Mouse (Mus musculus): ENCODE measurements around the gene Dnm2. TPM values are rescaled to one million over a fixed set of nuclear protein-coding genes. Genes with fewer than 3 reads are reported as not detected.

The Dnm2 gene
- polyA plus RNA-seq, 1 experiment from 2014 or later = 76.1 TPM

DNA sequence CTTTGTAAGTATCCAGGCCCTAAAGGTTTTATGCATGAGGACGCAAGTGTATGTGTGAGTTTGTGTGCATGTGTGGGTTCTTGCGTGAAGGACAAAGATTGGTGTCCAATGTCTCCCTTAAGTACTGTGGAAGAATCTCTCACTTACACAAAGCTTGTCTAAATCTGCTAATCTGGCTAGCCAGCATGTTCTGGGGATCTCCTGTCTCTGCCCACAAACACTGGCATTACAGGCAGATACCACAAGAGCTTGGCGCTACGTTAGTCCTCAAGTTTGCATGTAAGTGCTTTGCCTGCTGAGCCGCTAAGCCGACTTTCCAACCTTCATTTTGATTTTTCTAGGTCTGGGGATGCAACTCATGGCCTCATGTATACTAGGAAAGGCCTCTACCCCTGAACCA, 12.9 kb downstream of the Dnm2 start:
- ATAC-seq = no peak
- Histone ChIP-seq H3K36me3 (ENCODE audit: control insufficient read depth, insufficient read depth) (no peaks in the 10 kb centered on the region), H3K27ac (ENCODE audit: low read length) (no peak overlapping the region), H3K4me1 (replicated peaks; ENCODE audit: control insufficient read depth, insufficient read depth, low read length) (peaks cover 11% of the 10 kb centered on the region), H3K4me2 (ENCODE audit: low read length) (no peak overlapping the region), H3K9me3 (ENCODE audit: control insufficient read depth, low read length) (no peaks in the 10 kb centered on the region), H3K4me3 (replicated peaks; ENCODE audit: low read length) (no peak overlapping the region), H3K27me3 (replicated peaks; ENCODE audit: control insufficient read depth, insufficient read depth, low read length) (no peaks in the 10 kb centered on the region), H3K9ac (replicated peaks; ENCODE audit: low read depth, low read length) (no peak overlapping the region)
- WGBS = 89% methylated on average over 6 of the region's 6 CpGs

DNA sequence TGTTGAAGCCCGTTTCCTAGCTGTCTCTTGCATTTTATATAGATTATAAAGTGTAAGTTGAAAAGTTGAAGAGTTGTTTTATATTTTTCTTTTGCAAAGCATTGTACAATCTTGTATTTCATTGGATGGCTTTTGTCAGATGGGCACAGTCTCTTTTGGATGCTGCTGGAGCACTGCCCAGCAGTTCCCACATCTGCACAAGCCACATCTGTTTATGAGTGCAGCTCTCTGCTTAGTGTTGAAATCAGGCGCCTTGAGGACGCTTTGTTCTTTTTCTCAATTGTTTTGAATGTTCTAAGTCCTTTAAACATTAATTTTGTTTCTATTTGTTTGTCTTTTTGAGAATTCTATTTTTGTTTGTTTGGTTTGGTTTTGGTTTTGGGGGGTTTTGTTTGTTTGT, 13.5 kb downstream of the Dnm2 start:
- no peaks in the 10 kb centered on the region for H3K36me3 ChIP-seq (ENCODE audit: control insufficient read depth, insufficient read depth)
- ATAC-seq = no peak
- H3K4me1 ChIP-seq (replicated peaks; ENCODE audit: control insufficient read depth, insufficient read depth, low read length) = peaks cover 8% of the 10 kb centered on the region
- 56% methylated on average over 3 of the region's 3 CpGs for WGBS
- no peaks in the 10 kb centered on the region for H3K27me3 ChIP-seq (replicated peaks; ENCODE audit: control insufficient read depth, insufficient read depth, low read length)
- H3K4me3 ChIP-seq (replicated peaks; ENCODE audit: low read length) = no peak overlapping the region
- no peak overlapping the region for H3K27ac ChIP-seq (ENCODE audit: low read length)
- H3K9me3 ChIP-seq (ENCODE audit: control insufficient read depth, low read length) = no peaks in the 10 kb centered on the region
- no peak overlapping the region for H3K9ac ChIP-seq (replicated peaks; ENCODE audit: low read depth, low read length)
- no peak overlapping the region for H3K4me2 ChIP-seq (ENCODE audit: low read length)

DNA sequence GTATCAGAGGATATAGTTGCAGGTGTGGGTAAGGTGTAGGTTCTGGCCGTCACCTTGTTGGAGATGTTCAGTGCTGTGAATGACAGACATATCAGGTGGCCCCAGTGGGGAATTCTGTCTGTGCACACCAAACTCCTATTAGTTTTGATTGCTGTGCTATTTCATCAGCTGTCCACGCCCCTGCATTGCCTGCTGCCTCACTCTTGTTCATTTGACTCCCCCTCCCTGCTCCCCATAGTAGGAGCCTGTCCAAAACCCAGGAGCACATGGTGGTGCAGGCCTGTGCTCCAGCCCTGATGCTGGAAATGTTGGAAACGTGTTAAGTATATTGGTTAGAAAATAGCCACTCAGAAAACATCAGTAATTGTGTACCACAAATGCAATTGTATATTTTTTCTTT, 14.7 kb downstream of the Dnm2 start:
- 76% methylated on average over 3 of the region's 3 CpGs for WGBS
- ATAC-seq = no peak
- H3K27ac ChIP-seq (ENCODE audit: low read length) = no peak overlapping the region
- H3K27me3 ChIP-seq (replicated peaks; ENCODE audit: control insufficient read depth, insufficient read depth, low read length) = no peaks in the 10 kb centered on the region
- H3K9ac ChIP-seq (replicated peaks; ENCODE audit: low read depth, low read length) = no peak overlapping the region
- no peaks in the 10 kb centered on the region for H3K36me3 ChIP-seq (ENCODE audit: control insufficient read depth, insufficient read depth)
- no peak overlapping the region for H3K4me3 ChIP-seq (replicated peaks; ENCODE audit: low read length)
- no peaks in the 10 kb centered on the region for H3K9me3 ChIP-seq (ENCODE audit: control insufficient read depth, low read length)
- H3K4me1 ChIP-seq (replicated peaks; ENCODE audit: control insufficient read depth, insufficient read depth, low read length) = no peaks in the 10 kb centered on the region
- H3K4me2 ChIP-seq (ENCODE audit: low read length) = no peak overlapping the region

DNA sequence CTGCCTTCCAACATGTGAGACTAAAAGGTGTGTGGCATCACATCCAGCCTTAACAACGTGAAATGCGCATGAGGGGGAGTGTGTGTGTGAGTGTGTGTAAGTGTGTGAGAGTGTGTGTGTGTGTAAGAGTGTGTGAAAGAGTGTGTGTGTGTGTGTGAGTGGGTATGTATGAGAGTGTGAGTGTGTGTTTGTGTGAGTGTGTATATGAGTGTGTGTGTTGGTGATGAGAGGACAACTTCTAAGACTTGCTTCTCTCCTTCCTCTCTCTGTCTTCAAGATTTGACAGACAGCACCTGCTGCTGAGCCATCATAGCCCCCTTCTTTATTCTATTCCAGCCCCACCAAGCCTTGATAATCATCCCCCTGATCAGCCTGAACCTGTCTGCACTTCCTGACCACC, 15.2 kb downstream of the Dnm2 start:
- H3K36me3 ChIP-seq (ENCODE audit: control insufficient read depth, insufficient read depth) = no peaks in the 10 kb centered on the region
- H3K4me1 ChIP-seq (replicated peaks; ENCODE audit: control insufficient read depth, insufficient read depth, low read length) = no peaks in the 10 kb centered on the region
- H3K27me3 ChIP-seq (replicated peaks; ENCODE audit: control insufficient read depth, insufficient read depth, low read length) = no peaks in the 10 kb centered on the region
- no peak overlapping the region for H3K27ac ChIP-seq (ENCODE audit: low read length)
- H3K4me3 ChIP-seq (replicated peaks; ENCODE audit: low read length) = no peak overlapping the region
- no peak for ATAC-seq
- no peak overlapping the region for H3K4me2 ChIP-seq (ENCODE audit: low read length)
- H3K9me3 ChIP-seq (ENCODE audit: control insufficient read depth, low read length) = no peaks in the 10 kb centered on the region
- WGBS = 90% methylated on average over 2 of the region's 2 CpGs
- no peak overlapping the region for H3K9ac ChIP-seq (replicated peaks; ENCODE audit: low read depth, low read length)

DNA sequence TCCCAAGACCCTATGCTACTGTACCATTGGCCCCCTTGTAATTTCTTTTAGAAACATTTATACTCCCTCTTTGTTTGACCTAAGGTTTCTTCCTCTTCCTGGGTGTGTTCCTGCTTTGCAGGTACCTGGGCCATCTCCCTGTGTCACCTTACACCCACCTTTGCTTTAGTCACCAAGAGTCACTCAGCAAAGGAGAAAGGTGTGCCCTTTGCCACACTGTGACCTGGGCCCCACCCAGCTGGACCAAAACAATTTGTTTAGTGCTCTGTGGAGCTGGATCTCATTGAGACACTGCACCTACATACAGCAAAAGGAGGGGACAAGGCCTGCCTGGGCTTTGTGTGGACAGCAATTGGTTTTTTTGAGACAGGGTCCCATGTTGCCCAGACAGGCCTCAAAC, 15.7 kb downstream of the Dnm2 start:
- Histone ChIP-seq H3K27me3 (replicated peaks; ENCODE audit: control insufficient read depth, insufficient read depth, low read length) (no peaks in the 10 kb centered on the region), H3K4me1 (replicated peaks; ENCODE audit: control insufficient read depth, insufficient read depth, low read length) (no peaks in the 10 kb centered on the region), H3K36me3 (ENCODE audit: control insufficient read depth, insufficient read depth) (no peaks in the 10 kb centered on the region), H3K4me3 (replicated peaks; ENCODE audit: low read length) (no peak overlapping the region), H3K9me3 (ENCODE audit: control insufficient read depth, low read length) (no peaks in the 10 kb centered on the region), H3K9ac (replicated peaks; ENCODE audit: low read depth, low read length) (no peak overlapping the region), H3K4me2 (ENCODE audit: low read length) (no peak overlapping the region), H3K27ac (ENCODE audit: low read length) (no peak overlapping the region)
- ATAC-seq = no peak

DNA sequence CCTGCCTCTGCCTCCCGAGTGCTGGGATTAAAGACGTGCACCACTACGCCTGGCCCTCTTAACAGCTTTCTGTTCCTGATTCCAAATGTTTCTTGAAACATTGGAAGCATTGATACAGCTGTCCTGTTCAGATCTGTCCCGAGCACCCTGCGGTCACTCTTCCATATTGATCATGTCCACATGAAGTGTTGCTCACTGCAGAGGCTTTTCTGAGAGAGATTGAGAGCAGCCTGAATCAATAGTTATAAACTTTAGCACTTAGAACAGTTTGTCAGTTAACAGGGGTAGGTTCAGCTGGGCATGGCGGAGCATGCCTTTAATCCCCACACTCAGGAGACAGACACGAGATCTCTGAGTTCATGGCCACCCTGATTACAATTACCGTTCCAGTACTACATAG, 19.1 kb downstream of the Dnm2 start:
- Histone ChIP-seq H3K4me1 (replicated peaks; ENCODE audit: control insufficient read depth, insufficient read depth, low read length) (no peaks in the 10 kb centered on the region), H3K9ac (replicated peaks; ENCODE audit: low read depth, low read length) (no peak overlapping the region), H3K36me3 (ENCODE audit: control insufficient read depth, insufficient read depth) (no peaks in the 10 kb centered on the region), H3K4me2 (ENCODE audit: low read length) (no peak overlapping the region), H3K9me3 (ENCODE audit: control insufficient read depth, low read length) (no peaks in the 10 kb centered on the region), H3K4me3 (replicated peaks; ENCODE audit: low read length) (no peak overlapping the region), H3K27ac (ENCODE audit: low read length) (no peak overlapping the region), H3K27me3 (replicated peaks; ENCODE audit: control insufficient read depth, insufficient read depth, low read length) (no peaks in the 10 kb centered on the region)
- no peak for ATAC-seq
- WGBS = 91% methylated on average over 8 of the region's 8 CpGs

DNA sequence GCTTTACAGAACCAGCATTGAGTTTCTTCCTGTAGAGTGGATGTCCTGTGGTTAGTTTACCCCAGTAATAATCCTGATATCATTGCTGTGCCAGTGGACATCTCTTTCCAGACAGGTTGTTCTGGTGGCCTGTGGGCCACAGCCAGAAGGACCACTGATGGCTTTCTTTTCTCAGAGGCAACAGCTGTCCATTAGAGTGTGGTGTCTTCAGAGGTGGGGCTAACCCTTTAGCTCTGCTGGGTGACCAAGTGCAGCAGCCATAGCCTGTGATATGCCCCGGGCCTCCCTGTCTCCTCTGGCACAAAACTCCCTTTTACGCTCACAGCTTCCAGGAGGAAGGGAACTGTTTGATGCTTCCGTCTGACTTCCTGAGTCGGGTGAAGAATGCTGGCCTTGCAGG, 19.9 kb downstream of the Dnm2 start:
- no peak for ATAC-seq
- 97% methylated on average over 4 of the region's 4 CpGs for WGBS

DNA sequence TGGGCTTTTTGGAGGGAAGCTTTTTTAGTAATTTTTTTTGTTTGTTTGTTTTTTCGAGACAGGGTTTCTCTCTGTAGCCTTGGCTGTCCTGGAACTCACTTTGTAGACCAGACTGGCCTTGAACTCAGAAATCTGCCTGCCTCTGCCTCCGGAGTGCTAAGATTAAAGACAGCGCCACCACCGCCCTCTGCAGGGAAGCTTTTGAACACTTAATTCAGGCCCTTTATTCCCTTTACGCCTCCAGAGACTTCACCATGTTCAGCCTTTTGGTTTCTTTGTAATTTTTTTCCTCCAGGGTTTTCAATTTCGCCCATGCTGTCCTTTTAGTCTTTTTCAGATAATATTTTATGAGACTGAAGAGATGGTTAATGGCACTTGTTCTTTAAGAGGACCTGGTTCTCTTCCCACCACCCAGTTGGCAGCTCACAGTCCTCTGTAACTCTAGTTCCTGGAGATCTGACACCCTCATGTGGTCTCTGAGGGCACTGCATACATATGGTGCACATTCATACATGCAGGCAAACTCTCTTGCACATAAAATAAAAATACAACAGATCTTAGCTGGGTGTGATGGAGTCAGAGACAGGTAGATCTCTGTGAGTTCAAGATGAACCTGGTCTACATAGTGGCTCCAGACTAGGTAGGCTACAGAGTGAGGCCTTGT, 20.5 kb downstream of the Dnm2 start:
- ATAC-seq = no peak
- Histone ChIP-seq H3K36me3 (ENCODE audit: control insufficient read depth, insufficient read depth) (no peaks in the 10 kb centered on the region), H3K27ac (ENCODE audit: low read length) (no peak overlapping the region), H3K4me2 (ENCODE audit: low read length) (no peak overlapping the region), H3K4me1 (replicated peaks; ENCODE audit: control insufficient read depth, insufficient read depth, low read length) (no peaks in the 10 kb centered on the region), H3K9me3 (ENCODE audit: control insufficient read depth, low read length) (no peaks in the 10 kb centered on the region), H3K9ac (replicated peaks; ENCODE audit: low read depth, low read length) (no peak overlapping the region), H3K27me3 (replicated peaks; ENCODE audit: control insufficient read depth, insufficient read depth, low read length) (no peaks in the 10 kb centered on the region), H3K4me3 (replicated peaks; ENCODE audit: low read length) (no peak overlapping the region)
- 94% methylated on average over 6 of the region's 6 CpGs for WGBS

More for the DNA sequence above, 19.9 kb downstream of the Dnm2 start:
- Histone ChIP-seq H3K36me3 (ENCODE audit: control insufficient read depth, insufficient read depth) (no peaks in the 10 kb centered on the region), H3K4me2 (ENCODE audit: low read length) (no peak overlapping the region), H3K9me3 (ENCODE audit: control insufficient read depth, low read length) (no peaks in the 10 kb centered on the region), H3K4me3 (replicated peaks; ENCODE audit: low read length) (no peak overlapping the region), H3K27me3 (replicated peaks; ENCODE audit: control insufficient read depth, insufficient read depth, low read length) (no peaks in the 10 kb centered on the region), H3K9ac (replicated peaks; ENCODE audit: low read depth, low read length) (no peak overlapping the region), H3K27ac (ENCODE audit: low read length) (no peak overlapping the region), H3K4me1 (replicated peaks; ENCODE audit: control insufficient read depth, insufficient read depth, low read length) (no peaks in the 10 kb centered on the region)

DNA sequence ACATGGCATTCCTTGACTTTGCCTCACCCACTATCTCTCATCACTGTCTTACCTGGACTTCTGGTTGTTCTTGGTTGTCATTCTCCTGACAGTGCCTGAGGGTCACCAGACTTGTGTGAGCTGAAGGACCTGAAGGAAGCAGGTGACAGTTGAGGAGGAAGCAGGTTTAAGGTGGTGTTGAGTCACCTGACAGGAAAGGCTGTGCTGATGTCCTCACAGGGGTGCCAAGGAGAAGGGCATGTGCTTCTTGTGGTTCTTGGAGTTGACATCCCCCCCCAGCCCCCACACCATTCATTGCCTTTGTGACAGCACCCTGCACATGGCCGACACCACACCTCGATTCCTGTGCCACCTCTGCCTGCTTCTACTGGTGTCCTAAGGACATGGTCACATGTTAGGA, 23.1 kb downstream of the Dnm2 start:
- Histone ChIP-seq H3K9me3 (ENCODE audit: control insufficient read depth, low read length) (no peaks in the 10 kb centered on the region), H3K27me3 (replicated peaks; ENCODE audit: control insufficient read depth, insufficient read depth, low read length) (no peaks in the 10 kb centered on the region), H3K4me3 (replicated peaks; ENCODE audit: low read length) (no peak overlapping the region), H3K4me1 (replicated peaks; ENCODE audit: control insufficient read depth, insufficient read depth, low read length) (no peaks in the 10 kb centered on the region), H3K27ac (ENCODE audit: low read length) (no peak overlapping the region), H3K9ac (replicated peaks; ENCODE audit: low read depth, low read length) (no peak overlapping the region), H3K36me3 (ENCODE audit: control insufficient read depth, insufficient read depth) (no peaks in the 10 kb centered on the region), H3K4me2 (ENCODE audit: low read length) (no peak overlapping the region)
- 93% methylated on average over 2 of the region's 2 CpGs for WGBS
- no peak for ATAC-seq

DNA sequence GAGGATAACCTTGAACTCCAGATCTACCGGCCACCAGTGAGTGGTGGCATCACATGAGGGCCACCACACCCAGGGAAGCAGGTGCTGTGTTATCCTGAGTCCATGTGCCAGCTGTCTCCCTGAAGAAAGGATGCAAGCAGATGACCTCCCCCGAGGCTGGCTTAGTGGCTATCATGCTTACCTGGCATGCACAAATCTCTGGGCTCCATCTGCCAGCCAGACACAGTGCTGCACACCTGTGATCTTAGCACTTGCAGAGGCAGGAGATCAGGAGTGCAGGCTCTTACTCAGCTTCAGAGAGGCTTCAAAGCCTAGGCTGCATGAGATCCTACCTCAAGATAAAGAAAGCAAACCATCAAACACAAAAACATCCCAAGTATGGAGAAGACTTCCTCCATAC, 25.0 kb downstream of the Dnm2 start:
- WGBS = 88% methylated on average over 2 of the region's 2 CpGs

More for the DNA sequence above, 25.0 kb downstream of the Dnm2 start:
- H3K9ac ChIP-seq (replicated peaks; ENCODE audit: low read depth, low read length) = no peak overlapping the region
- ATAC-seq = no peak
- no peaks in the 10 kb centered on the region for H3K36me3 ChIP-seq (ENCODE audit: control insufficient read depth, insufficient read depth)
- no peaks in the 10 kb centered on the region for H3K9me3 ChIP-seq (ENCODE audit: control insufficient read depth, low read length)
- no peaks in the 10 kb centered on the region for H3K4me1 ChIP-seq (replicated peaks; ENCODE audit: control insufficient read depth, insufficient read depth, low read length)
- H3K4me3 ChIP-seq (replicated peaks; ENCODE audit: low read length) = no peak overlapping the region
- H3K27ac ChIP-seq (ENCODE audit: low read length) = no peak overlapping the region
- H3K27me3 ChIP-seq (replicated peaks; ENCODE audit: control insufficient read depth, insufficient read depth, low read length) = no peaks in the 10 kb centered on the region
- H3K4me2 ChIP-seq (ENCODE audit: low read length) = no peak overlapping the region

Data from forebrain, embryonic 16.5 days (tissue).